Mouse (Mus musculus): ENCODE data around the gene Ifnar1.

Gene Ifnar1

DNA sequence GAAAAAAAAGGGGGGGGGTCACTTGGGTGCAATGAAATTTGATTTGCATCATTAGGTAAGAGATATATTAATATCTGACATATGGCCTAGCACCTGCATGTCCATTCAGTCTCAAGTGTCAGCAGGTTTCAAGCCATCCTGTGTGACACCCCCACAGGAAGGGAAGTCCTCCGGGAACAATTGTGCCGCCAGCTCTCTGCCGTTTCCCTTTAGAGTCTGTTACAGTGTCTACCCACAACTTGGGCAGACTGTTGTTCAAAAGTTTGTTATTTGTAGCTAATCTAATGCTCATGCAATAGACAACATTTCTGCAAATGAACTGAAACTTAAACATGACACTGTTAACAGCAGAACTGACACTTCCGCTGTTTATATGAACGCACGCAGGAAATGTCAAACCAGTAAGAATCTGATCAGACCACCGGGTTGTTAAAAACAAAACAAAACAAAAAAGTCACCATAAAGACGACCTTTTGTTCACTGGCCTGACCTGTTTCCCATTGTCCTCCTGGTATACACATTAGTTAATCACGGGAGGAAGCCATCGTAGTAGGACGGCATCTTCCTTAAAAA, 23.9 kb upstream of the Ifnar1 start:
- no peak for DNase-seq (ENCODE audit: low spot score in 2 of 2)

DNA sequence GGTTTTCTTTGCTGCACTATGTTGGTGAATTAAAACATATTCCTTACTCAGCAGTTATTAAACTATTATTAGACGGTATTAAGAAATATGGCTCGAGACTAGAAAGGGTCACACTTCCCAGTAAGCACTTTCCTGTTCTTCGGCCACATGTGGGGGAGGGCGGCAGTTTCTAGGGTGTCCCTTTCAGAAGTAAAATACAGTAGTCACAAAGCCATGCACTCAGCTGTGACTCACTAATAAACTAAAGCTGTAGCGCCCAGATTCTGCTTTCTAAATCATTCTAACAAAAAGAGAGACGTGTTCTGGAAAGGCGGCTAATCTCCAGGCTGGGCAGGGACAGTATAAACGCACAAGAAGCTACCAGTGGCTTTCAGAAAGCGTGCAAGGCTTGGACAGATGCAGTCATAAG, 23.3 kb upstream of the Ifnar1 start:
- no peak for DNase-seq (ENCODE audit: low spot score in 2 of 2)

DNA sequence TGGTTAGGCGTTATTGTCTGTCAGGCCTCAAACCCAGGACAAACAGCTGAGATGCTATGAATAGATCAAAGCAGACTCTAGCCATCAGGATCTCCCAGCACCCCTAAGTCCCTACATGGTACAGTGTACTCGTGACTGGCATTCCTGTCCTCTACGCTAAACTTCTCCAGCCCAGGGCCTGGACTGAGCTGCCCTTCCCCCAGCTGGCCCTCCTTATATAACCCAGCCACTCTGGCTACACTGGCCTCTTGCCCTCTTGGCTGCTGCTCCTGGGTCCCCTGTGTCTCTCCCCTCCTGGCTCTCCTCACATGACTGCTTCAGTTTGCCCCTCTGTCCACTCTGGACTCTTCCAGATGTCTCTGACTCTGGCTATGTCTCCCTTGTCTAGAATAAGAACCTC, 22.4 kb upstream of the Ifnar1 start:
- no peak for DNase-seq (ENCODE audit: low spot score in 2 of 2)

DNA sequence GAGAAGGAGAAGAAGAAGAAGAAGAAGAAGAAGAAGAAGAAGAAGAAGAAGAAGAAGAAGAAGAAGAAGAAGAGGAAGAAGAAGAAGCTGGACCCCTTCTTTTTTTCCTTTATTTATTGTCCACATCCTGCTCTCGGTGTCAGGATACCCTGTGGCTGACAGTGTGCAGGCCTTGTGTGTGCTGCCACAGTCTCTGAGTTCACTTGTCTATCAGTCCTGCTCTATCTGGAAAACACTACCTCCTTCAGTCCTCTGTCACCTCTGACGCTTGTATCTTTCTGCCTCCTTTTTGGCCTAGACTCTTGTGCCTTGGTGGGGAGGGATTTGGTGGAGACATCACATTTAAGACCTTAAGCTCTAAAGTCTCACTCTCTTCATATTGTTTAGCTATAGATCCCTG, 21.6 kb upstream of the Ifnar1 start:
- no peak for DNase-seq (ENCODE audit: low spot score in 2 of 2)

DNA sequence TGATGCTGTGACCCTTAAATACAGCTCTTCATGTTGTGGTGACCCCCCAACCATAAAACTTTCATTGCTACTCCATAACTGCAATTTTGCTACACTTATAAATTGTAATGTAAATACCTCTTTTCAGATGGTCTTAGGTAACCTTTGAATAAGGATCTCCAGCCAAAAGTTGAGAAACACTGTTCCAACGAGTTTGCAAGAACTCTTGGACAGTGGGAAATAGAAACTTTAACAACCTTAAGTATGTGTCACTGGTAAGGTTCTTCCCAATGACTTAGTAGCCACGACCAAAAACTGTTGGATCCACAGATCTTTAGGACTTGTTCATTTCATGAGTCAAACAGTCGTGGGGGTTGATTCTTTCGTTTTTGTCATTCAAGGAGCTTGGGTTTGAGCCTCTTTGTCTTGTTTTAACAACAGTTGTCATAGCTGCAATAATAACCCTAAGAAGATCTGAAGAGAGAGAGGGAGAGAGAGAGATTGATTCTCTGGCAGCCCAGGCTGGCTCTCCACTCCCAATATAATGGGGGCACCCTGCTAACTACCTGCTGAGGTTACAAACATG, 21.1 kb upstream of the Ifnar1 start:
- DNase-seq (ENCODE audit: low spot score in 2 of 2), result no peak

DNA sequence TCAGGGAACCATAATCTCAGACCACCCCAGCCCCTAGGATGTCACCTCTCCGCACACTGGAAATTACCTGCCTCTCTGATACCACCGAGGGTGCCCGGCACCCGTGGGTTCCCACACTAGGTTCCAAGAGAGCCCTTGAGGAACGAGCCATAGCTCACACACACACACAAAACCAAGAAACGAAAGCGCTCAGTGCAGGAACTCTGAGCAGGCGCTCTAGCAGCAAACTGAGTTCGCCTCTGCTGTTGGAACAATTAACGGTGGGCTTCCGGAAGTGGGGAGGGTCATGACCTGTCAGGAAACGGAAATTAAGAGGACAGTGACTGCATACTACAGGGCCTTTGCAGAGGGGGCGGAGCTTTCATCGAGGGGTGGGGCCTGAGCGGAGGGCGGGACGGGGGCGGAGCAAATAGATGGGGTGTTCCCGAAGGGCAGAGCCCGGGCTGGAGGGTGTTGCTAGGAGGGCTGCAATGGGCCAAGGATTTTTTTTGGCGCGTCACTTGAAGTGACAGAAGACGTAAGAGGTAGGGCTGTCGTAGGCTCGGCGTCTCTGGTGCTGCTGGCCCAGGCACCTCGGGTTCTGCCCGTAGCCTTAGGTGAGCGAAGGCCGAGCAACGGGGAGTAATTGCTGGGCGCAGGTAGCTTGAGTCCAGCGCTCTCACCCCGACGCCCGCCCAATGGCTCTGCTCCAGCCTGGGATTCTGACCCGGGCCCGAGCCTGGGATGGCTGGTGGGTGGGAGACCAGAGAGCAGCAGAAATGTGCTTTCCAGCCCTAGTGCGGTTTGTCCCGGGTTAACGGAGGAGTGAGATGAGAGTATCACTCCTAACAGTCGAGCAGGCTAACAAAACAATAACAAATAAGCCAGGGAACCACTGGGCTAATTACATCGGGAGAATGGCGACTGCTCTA, 20.2 kb upstream of the Ifnar1 start:
- peak; percentile 71 to 72 for DNase-seq (ENCODE audit: low spot score in 2 of 2)

DNA sequence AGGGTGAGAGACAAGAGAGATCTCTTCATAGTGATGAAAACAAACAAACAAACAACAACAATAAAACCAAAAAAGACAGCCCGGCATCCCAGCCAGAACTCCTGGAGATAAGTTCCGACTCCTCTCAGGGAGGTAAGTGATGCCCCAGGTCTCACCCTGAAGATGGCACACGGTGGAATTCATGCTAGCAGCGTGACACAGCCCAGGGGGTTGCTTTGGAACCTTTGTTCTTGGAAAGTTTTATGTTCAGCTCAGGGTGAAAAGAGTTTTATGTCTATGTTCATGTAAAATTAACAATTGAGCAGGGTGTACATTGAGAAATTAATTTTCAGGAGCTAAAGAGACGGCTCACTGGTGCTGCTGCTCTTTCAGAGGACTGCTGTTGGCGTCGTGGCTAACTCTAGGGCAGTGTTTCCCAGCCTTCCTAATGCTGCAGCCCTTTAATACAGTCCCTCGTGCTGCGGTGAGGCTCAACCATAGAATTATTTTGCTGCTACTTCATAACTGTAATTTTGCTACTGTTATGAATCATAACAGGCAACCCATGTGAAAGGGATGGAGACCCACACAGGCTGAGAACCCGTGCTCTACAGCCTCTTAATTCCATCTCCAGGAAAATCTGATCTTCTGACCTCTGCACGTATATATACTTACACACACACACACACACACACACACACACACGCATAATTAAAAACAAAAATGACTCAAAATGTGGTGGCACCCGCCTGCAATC, 19.4 kb upstream of the Ifnar1 start:
- no peak for DNase-seq (ENCODE audit: low spot score in 2 of 2)

DNA sequence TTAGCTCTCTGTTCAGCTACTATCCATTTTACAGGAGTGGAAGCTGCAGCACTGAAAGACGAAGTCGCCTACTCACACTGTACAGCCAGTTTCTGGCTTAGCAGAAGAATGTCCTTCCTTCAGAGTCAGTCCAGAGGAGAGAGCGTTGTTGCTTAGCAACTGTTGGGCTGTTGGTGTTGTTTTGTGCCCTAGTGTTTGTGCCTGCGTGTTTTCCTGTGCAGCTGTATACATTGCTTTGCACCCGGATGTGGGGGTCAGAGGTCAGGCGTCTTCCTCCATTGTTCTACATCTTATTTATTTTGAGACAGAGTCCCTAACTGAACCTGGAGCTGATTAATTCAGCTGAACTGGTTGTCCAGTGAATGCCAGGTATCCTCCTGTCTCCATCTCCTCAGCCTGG, 18.5 kb upstream of the Ifnar1 start:
- no peak for DNase-seq (ENCODE audit: low spot score in 2 of 2)

DNA sequence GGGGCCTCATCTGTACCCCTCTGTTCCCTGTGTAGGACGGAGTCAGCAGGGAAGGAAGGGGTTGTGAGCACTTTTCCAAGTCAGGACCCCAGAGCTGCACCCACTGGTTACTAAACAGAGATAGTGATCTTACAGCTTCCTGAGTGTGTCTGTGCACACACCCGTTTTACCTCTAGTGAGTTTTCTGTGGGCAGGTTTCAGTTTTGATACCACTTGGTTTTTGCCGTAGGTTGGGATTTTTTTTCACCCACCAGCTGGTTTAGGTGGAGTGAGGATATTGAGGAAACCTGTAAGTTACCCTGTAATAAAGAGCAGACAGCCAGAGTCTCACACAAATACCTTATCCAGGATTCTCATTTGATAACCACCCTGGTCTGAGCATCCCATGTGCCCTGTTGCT, 14.6 kb upstream of the Ifnar1 start:
- DNase-seq (ENCODE audit: low spot score in 2 of 2), result no peak

DNA sequence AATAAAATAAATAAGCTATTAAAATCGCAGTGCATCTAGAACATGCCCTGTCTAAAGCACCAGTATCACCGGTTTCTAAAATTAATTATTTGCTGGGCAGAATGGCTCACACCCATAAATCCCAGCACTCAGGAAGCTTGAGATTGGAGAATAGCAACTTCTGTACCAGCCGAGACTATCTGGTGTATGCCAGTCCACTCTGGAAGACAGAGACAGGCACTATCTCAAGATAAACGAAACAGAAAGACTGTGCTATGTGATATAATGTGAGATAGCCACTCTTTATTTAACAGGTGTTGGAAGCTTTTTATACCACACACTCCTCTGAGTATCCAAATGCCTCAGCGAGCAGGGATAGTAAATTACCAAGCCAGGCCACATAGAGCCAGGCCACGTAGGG, 13.6 kb upstream of the Ifnar1 start:
- no peak for DNase-seq (ENCODE audit: low spot score in 2 of 2)

DNA sequence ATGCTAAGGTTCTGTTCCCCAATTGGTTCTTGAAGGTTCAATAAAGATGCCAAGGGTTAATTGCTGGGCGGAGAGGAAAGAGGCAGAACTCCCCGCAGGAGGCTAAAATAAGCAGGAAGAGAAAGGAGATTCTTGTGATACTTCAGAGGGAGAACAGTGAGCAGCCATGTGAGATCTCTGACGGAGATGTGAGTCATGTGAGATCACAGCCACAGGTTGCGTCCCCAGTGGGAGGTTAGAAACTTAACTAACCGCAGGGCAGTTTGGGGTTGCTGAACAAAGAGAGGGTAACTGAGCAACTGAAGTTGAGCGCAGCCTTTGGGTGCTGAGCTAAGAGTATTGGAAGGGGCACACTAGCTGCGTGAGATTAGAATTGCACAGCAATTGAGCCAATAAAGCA, 9.3 kb upstream of the Ifnar1 start:
- DNase-seq (ENCODE audit: low spot score in 2 of 2), result no peak

DNA sequence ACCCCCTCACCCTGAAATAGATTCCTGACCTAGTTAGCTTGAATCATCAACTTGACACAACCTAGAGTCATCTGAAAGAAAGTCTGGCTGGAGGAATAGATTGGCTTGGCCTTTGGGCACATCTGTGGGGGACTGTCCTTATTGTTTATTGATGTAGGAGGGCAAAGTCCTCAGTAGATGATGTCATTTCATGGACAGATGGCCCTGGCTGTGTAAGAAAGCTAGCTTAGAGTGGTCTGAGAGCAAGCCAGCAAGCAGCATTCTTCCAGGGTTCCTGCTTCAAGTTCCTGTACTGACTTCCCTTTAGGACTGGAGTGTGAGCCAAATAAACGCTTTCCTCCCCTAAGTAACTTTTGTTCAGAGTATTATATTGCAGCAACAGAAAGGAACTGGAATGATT, 7.0 kb upstream of the Ifnar1 start:
- DNase-seq (ENCODE audit: low spot score in 2 of 2), result no peak

DNA sequence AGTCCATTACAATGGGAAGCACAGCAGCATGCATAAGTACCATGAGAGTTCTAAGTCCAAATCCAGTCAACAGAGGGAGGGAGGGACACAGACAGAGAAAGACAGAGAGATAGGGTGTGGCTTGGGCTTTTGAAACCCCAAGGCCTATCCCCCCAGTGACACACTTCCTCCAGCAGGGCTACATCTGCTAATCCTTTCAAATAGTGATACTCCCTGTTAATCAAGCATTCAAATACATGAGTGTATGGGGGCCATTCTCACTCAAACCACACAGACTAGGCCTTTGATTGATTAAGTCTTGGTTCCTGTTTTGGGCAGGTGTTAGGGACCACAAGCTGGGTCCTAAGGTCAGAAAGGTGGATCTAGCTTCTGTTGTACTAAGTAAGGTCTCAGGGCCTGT, 4.5 kb upstream of the Ifnar1 start:
- DNase-seq (ENCODE audit: low spot score in 2 of 2), result no peak

DNA sequence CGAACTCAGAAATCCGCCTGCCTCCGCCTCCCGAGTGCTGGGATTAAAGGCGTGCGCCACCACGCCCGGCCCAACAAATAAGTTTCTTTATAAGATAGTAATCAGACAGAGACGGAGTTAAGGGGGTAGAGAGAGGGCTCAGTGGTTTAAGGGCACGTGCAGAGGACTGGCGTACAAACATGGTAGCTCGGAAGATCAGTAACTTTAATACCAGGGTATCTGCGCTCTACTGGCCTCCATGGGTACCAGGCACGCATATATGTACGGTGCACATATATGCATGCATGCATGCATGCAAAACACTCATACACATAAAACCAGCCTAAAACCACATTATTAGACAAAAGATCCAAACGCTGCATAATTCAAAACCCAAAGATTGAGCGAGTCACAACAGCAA, 651 bp upstream of the Ifnar1 start:
- DNase-seq (ENCODE audit: low spot score in 2 of 2), result no peak

DNA sequence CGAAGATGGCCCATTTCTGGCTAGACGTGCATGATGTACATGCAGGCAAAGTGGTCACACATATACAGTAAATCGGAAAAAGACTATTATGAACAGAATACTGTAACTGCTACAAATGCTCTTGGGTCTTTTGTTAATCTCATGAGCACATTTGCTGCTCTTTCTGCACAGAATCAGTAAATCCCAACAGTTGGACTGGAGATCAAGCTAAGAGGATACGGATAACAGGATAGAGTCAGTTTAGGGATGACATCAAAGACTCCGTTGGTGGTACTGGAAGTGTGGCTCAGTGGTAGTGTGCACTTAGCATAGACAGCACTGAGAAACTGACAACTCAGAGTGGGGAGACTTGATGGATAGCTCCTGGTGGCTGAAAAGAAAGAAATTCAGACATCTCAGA, 803 bp downstream of the Ifnar1 start:
- no peak for DNase-seq (ENCODE audit: low spot score in 2 of 2)

DNA sequence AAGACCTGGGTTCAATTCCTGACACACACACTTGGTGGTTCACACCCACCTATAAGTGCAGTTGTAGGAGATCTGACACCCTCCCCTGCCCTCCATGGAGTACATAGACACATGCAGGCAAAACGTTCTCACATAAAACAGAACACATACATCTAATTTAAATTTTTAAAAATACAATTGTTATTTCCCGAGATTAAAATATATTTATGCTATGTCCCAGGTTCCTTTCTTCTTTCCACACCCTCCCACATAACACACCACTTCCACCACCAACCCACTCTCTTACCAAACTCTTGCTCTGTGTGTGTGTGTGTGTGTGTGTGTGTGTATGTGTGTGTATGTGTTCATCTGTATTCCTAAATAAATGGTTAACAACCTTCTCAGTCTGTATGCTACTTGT, 3.0 kb downstream of the Ifnar1 start:
- DNase-seq (ENCODE audit: low spot score in 2 of 2), result no peak

DNA sequence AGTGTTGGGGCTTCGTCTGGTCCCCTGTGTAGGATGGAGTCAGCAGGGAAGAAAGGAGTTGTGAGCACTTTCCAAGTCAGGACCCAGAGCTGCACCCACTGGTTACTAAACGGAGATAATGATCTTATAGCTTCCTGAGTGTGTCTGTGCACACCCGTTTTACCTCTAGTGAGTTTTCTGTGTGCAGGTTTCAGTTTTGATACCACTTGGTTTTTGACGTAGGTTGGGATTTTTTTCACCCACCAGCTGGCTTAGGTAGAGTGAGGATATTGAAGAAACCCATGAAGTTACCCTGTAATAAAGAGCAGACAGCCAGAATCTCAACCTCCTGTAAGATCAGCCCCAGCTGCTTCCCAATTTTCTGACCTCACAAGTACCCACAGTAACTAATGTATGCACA, 5.9 kb downstream of the Ifnar1 start:
- DNase-seq (ENCODE audit: low spot score in 2 of 2), result no peak

DNA sequence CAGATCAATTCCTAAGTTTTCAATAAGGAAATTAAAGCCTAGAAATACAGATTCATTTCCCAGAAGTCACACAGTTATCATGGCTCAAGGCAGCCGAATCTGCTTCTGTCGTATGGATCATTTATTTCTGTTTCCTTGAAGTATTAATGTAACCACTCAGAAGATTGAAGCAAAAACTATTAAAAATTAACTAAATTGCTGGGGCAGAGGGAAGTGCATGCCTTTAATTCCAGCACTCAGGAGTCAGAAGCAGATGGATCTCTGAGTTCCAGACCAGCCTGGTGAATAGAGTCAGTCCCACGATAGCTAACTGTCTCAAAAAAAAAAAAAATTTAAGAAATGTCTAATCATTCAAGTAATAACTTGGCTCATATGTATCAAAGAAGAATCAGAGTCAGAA, 6.4 kb downstream of the Ifnar1 start:
- no peak for DNase-seq (ENCODE audit: low spot score in 2 of 2)

DNA sequence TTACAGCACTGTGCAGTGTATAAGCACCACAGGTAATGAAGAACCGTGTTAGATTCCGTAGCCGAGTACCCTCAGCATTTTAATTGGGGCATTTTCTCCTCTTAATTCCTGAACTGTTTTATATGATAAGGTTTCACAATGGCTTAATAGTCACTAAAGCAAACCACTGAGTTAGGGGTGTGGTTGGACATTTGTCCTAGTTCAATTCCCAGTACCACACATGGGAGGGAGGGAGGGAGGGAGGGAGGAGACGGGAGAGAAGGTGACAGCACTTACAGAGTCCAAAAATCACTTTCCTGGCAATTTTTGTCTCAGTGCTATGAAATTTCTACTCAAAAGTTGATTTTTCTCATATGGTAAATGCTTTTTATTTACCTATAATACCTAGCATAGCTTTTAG, 10.5 kb downstream of the Ifnar1 start:
- DNase-seq (ENCODE audit: low spot score in 2 of 2), result no peak

DNA sequence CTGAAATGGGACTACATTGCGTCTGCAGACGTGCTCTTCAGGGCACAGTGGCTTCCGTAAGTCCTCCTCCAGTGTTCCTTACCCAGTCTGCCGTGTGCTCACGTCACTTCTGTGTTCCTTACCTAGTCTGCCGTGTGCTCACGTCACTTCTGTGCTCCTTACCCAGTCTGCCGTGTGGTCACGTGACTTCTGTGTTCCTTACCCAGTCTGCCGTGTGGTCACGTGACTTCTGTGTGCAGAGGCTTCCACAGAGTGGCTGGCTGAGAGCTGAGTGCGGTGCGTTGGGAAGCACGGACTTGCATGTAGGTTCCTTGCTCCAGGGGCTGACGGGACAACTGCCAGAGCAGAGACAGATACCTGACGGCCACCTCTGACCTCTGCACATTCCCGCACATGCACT, 11.2 kb downstream of the Ifnar1 start:
- DNase-seq (ENCODE audit: low spot score in 2 of 2), result no peak

DNA sequence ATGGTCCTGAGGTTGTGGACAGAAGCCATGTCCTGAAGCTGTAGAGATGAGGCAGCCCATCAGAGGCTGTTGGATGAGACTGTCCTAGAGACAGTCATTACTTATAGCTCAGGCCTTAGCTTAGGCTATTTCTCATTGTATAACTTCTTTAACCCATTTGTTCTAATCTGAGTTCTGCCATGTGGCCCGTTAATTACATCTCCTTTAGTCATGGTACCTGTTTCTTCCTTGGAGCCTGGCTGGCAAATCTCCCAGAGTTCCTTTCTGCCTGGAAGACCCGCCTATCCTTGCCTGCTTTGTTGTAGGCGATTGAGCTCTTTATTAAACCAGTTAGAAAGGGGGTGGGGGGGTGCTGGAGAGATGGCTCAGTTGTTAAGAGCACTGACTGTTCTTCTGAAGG, 11.7 kb downstream of the Ifnar1 start:
- no peak for DNase-seq (ENCODE audit: low spot score in 2 of 2)

DNA sequence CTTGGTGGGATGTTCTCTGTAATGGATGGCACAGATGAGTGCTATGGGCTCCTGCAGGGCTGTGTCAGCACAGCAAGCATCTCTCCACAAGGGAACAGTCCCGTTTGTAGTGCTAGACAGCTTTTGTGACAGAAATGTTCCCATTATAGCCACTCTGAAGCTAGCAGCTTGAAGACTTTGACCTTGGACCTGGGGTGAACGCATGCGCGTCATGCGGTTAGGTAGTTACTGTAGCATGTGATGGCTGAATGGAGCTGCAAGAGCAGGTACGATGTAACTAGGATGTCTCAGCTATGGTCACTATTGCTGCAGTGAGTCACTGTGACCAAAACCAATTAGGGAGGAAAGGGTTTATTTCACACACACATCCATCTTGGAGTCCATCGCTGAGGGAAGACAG, 13.0 kb downstream of the Ifnar1 start:
- no peak for DNase-seq (ENCODE audit: low spot score in 2 of 2)

DNA sequence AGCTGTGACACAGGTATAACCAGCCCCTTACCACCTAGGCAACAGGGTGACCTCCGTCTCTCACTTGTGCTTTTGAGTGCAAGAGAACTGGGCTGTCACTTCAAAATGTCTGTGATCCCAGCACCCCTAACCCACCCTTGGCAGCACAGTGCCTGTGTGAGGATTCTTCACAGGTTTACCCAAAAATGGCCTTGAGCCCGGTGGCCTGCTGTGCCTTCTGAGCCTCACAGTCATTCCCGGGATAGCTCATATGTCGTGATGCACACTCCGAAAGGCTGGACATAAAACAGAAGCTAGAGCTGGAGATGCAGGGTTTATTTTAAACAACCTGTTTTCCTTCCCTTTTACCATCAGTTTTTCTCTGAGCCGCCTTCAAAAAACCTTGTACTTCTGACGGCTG, 19.7 kb downstream of the Ifnar1 start:
- no peak for DNase-seq (ENCODE audit: low spot score in 2 of 2)
